Mouse (Mus musculus) erythroblast, embryonic 14.5 days (primary cell): ENCODE data around the gene Gm10354.
"Not testable (repeated sequence)": the region's sequence is repeated elsewhere in the genome, so short reads cannot be mapped to it uniquely, and the experiment has no call there.

Experiments
- GATA1 ChIP-seq: IDR thresholded peaks from 2 replicates; pipeline ENCODE4 v1.6.1; 2012; ENCODE audit warnings: low read length, inconsistent platforms, mixed read lengths
- TAL1 ChIP-seq: IDR thresholded peaks from 3 replicates; pipeline ENCODE4 v1.6.1; 2012; ENCODE audit warnings: low read length, inconsistent platforms, mixed read lengths

- TF ChIP-seq GATA1, TAL1: not testable (repeated sequence)
Measured at GRCm38 (mm10) chr5:14951822-14952221, 26.9 kb downstream of the Gm10354 start.
